Mouse (Mus musculus): ENCODE measurements around the gene Large1. TPM values are rescaled to one million over a fixed set of nuclear protein-coding genes. Genes with fewer than 3 reads are reported as not detected.

The Large1 gene
- total and polyA plus RNA-seq, 3 experiments: not detected

GRCm38 (mm10) chr8:73197714-73198113 is 155.6 kb downstream of the Large1 start:
- Histone ChIP-seq H3K4me3 (ENCODE audit: control insufficient read depth in 1 of 2, insufficient read depth in 1 of 2, low read depth in 2 of 2, low read length in 2 of 2) (no peak overlapping the region), H3K79me2 (ENCODE audit: control insufficient read depth, insufficient read depth, low read length, poor library complexity) (no peaks in the 10 kb centered on the region), H3K36me3 (ENCODE audit: control insufficient read depth in 1 of 2, insufficient read depth in 2 of 2, low read length in 2 of 2) (no peaks in the 10 kb centered on the region), H3K4me1 (ENCODE audit: control insufficient read depth in 1 of 2, insufficient read depth in 2 of 2, low read length in 2 of 2) (no peaks in the 10 kb centered on the region), H3K27ac (ENCODE audit: control insufficient read depth, low read depth, low read length) (no peak overlapping the region), H3K9ac (ENCODE audit: control insufficient read depth, low read depth, low read length, poor library complexity, severe bottlenecking) (no peak overlapping the region), H3K27me3 (ENCODE audit: control insufficient read depth in 1 of 2, insufficient read depth in 2 of 2, low read length in 2 of 2) (no peaks in the 10 kb centered on the region), H3K9me3 (replicated peaks; ENCODE audit: insufficient read depth, low read length) (no peaks in the 10 kb centered on the region)
- no peak for TF ChIP-seq MAFK (IDR thresholded peaks at IDR 0.05; ENCODE audit: borderline replicate concordance, low read depth, low read length)
- no peak for TF ChIP-seq MAZ (IDR thresholded peaks at IDR 0.05; ENCODE audit: low read depth, low read length)
- TF ChIP-seq GATA1 (IDR thresholded peaks at IDR 0.05; ENCODE audit: low read depth, low read length): no peak
- no peak for TF ChIP-seq JUND (IDR thresholded peaks at IDR 0.05; ENCODE audit: low read depth, low read length)
- TF ChIP-seq BHLHE40 (IDR thresholded peaks at IDR 0.05; ENCODE audit: borderline replicate concordance, low read depth, low read length): no peak
- no peak for TF ChIP-seq UBTF (IDR thresholded peaks at IDR 0.05; ENCODE audit: borderline replicate concordance, insufficient read depth, low read depth, low read length)
- no peak for TF ChIP-seq ETS1 (IDR thresholded peaks at IDR 0.05; ENCODE audit: low read depth, low read length)
- no peak for TF ChIP-seq HCFC1 (IDR thresholded peaks at IDR 0.05; ENCODE audit: low read depth, low read length)
- TF ChIP-seq MYC (IDR thresholded peaks at IDR 0.05; ENCODE audit: low read depth, low read length): no peak
- TF ChIP-seq RCOR1 (IDR thresholded peaks at IDR 0.05; ENCODE audit: low read depth, low read length): no peak
- no peak for TF ChIP-seq MEF2A (IDR thresholded peaks at IDR 0.05; ENCODE audit: extremely low read depth, insufficient replicate concordance, low read depth, low read length, poor library complexity, severe bottlenecking)
- no peak for TF ChIP-seq ZMIZ1 (IDR thresholded peaks at IDR 0.05; ENCODE audit: low read depth, low read length)
- TF ChIP-seq MAX (IDR thresholded peaks at IDR 0.05; ENCODE audit: low read length): no peak
- TF ChIP-seq ZKSCAN1 (IDR thresholded peaks at IDR 0.05; ENCODE audit: low read depth, low read length): no peak
- TF ChIP-seq ZNF384 (IDR thresholded peaks at IDR 0.05; ENCODE audit: low read depth, low read length): no peak
- no peak for TF ChIP-seq GABPA (IDR thresholded peaks at IDR 0.05; ENCODE audit: low read depth, low read length)
- no peak for TF ChIP-seq ELF1 (IDR thresholded peaks at IDR 0.05; ENCODE audit: low read depth, low read length)
- no peak for TF ChIP-seq E2F4 (IDR thresholded peaks at IDR 0.05; ENCODE audit: borderline replicate concordance, low read depth, low read length)
- TF ChIP-seq POLR2AphosphoS5 (IDR thresholded peaks at IDR 0.05; ENCODE audit: borderline replicate concordance, low read depth, low read length): no peak
- TF ChIP-seq NRF1 (IDR thresholded peaks at IDR 0.05; ENCODE audit: insufficient read depth, low read depth, low read length, poor library complexity, severe bottlenecking): no peak
- DNase-seq (ENCODE audit: low read depth, low spot score): no peak

GRCm38 (mm10) chr8:73188684-73189083 is 164.7 kb downstream of the Large1 start:
- H3K4me1 ChIP-seq (ENCODE audit: control insufficient read depth in 1 of 2, insufficient read depth in 2 of 2, low read length in 2 of 2): no peaks in the 10 kb centered on the region
- H3K79me2 ChIP-seq (ENCODE audit: control insufficient read depth, insufficient read depth, low read length, poor library complexity): no peaks in the 10 kb centered on the region
- TF ChIP-seq GATA1 (IDR thresholded peaks at IDR 0.05; ENCODE audit: low read depth, low read length) (no peak), E2F4 (IDR thresholded peaks at IDR 0.05; ENCODE audit: borderline replicate concordance, low read depth, low read length) (no peak), SIN3A (IDR thresholded peaks at IDR 0.05; ENCODE audit: low read length) (no peak)
- H3K9ac ChIP-seq (ENCODE audit: control insufficient read depth, low read depth, low read length, poor library complexity, severe bottlenecking): no peak overlapping the region
- H3K27ac ChIP-seq (ENCODE audit: control insufficient read depth, low read depth, low read length): no peak overlapping the region
- DNase-seq (ENCODE audit: low read depth, low spot score): no peak
- H3K36me3 ChIP-seq (ENCODE audit: control insufficient read depth in 1 of 2, insufficient read depth in 2 of 2, low read length in 2 of 2): no peaks in the 10 kb centered on the region
- no peaks in the 10 kb centered on the region for H3K27me3 ChIP-seq (ENCODE audit: control insufficient read depth in 1 of 2, insufficient read depth in 2 of 2, low read length in 2 of 2)
- no peak overlapping the region for H3K4me3 ChIP-seq (ENCODE audit: control insufficient read depth in 1 of 2, insufficient read depth in 1 of 2, low read depth in 2 of 2, low read length in 2 of 2)
- no peaks in the 10 kb centered on the region for H3K9me3 ChIP-seq (replicated peaks; ENCODE audit: insufficient read depth, low read length)

Data from MEL (cell line).